Mouse (Mus musculus) ZHBTc4 (cell line): Measurements from ENCODE around the gene Gm49378.
A peak's percentile ranks its signal among the peaks of the same experiment; 100 is the strongest.

ENCODE experiments used
- DNase-seq: peaks from one replicate; pipeline ENCODE4 v3.0.0-alpha.2; 2011; ENCODE audit warnings: low read depth, low spot score

The Gm49378 gene

DNA sequence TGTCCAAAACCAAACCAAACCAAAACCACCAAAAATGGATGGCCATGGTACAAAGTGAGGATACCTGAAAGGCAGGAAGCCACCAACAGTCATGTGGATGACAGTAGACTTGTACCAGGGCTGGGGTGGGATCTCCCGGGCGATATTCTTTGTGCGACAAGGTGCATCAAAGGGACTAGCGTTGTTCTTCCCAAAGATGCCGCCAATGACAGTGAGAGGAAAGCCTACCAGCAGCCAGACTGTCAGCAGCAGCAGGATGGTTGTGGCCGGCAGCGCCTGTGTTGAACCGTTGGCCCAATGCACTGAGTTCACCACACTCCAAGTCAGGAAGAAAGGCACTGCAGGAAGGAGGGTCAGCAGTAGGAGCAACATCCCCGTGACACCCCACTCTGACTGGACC, at the start of gene Gm49378:
Gene Gm49378, minus strand, starts transcription at position 101 of the 400 bp plus-strand sequence.
- no peak for DNase-seq

DNA sequence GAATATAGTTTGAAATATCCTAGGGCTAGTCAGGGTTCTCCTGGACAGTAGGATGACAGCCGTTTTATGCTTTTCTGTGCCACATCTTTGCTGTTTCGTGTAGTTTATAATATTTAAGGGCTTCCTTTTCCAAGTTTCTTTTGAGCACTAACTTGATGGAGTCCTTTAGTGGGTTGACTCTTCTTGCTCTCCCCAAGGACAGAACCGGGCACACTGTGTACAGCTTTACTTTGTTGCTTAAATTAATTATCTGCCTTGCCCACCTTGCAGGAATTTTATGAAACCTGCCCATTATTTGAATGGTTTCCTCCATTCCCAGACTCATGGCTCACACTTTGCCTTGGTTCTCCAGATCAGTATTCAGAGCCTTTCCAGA, 44.4 kb upstream of the Gm49378 start:
- DNase-seq, result no peak

GRCm38 (mm10) chr14:55681160-55682117, 43.7 kb upstream of the Gm49378 start, which contains the start of gene Tinf2:
TSS of gene Tinf2 (minus strand) at chr14:55681820.
- peak; percentile 98 for DNase-seq

DNA sequence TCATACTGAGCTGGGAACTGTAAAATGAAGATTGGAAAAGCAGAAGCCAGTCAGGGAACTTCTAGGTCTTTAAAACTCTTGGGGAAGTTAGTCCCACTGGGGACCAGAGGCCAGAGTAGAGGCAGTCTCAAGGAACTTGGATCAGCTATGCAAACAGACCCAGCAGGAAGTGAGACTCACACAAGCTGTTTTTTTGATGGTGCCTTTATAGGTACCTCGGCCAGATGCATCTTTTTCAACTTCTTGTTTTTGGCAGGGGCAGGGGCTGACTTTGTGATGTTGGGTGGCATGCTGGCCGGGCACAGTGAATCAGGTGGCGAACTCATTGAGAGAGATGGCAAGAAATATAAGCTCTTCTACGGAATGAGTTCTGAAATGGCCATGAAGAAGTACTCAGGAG, 39.9 kb upstream of the Gm49378 start:
- DNase-seq, result no peak

DNA sequence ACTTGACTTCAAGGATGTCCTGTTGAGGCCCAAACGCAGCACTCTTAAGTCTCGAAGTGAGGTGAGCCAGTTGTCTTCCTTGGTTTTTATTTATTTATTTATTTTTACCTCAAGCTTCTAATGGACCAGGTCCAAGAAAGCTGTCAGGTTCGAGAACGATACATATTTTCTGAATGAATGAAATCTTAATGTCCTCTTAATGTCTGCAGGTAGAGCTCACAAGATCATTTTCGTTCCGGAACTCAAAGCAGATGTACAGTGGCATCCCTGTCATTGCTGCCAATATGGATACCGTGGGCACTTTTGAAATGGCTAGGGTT, 35.0 kb upstream of the Gm49378 start:
- DNase-seq, result no peak

DNA sequence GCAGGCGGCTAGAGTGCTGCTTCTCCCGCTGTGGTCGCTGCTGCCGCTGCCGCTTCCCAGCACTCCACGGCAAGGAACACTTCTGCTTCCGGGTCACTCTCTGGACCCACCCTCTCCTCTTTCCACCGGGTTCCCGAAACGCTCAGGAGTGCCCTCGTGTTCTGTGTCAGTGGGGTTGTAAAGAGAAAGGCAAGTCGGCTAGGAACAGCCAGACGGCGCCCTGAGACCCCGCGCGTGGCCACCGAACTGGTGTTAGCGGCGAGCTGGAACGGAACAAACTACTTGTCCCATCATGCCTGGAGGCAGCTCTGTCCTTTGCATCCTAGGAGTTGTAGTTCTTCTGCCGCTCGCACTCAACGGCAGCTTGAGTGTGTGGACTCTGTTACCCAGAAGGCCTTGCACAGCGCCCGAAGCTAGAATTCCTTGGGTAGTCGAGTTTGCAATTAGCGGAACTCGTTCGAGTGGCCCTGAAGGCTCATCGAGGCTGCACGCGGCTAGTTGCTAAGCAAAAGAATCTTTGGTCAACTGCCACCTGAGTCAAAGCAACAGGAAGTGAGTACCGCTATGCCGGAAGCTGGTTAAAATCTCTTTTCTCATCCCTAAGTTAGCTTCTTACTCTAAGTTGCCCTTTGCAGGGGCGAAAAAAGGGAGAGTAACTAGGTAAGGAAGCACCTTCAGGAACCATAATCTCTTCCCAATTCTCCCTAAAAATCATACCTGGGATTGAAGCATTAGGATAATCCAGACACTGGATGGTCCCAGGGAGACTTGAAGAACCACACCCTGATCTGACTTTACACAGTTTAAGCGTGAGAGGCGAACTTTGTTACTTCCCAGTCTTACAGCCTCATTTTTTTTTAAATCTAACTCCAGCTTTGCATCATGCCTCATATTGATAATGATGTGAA, 34.4 kb upstream of the Gm49378 start, which contains the start of the genes Gmpr2 and Nedd8:
Gene Gmpr2, plus strand, starts transcription at position 109 of the 908 bp plus-strand sequence.
Gene Nedd8, minus strand, starts transcription at position 292 of the 908 bp plus-strand sequence.
- DNase-seq, result peak; percentile 99

DNA sequence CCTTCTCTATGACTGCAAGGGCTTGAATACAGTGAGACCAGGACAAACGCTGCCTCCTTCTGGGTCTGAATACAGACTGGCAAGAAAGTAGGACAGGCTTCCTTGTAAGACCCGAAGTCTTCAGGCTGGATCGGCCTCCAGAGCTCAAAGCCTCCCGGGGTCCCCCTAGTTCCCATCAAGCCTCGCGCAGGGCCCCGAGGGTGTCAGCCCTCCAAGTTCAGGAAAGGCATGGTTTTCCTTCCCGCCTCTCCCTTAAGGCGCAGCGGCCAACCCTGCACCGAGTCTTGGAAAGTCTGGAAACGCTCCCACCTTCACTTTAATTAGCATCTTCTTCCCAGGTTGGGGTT, 33.8 kb upstream of the Gm49378 start:
- no peak for DNase-seq

DNA sequence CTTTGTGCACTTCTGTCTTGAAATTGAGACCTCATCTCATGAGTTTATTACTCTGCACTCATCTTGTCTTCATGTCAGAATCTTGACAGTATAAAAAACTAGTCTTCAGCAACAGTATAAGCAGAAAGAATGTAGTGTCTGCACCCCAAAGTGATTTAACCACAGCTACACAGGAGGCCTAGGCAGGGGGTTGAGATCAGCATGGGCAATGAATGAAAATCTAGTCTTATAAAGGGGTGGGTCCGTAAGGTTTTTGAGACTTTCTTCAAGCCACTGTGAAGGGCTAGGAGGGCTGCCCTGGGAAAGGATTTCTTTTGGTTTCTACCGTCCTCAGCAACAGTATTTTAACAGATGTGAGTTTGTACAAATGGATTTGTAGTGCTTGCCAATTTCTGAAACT, 22.9 kb upstream of the Gm49378 start:
- no peak for DNase-seq

GRCm38 (mm10) chr14:55659960-55660573, 22.4 kb upstream of the Gm49378 start, which contains the start of gene Mdp1:
TSS of gene Mdp1 (minus strand) at chr14:55660508.
- peak; percentile 92 for DNase-seq

- no peak for DNase-seq
These were observed 20.3 kb upstream of the Gm49378 start for GRCm38 (mm10) chr14:55658011-55658410.

DNA sequence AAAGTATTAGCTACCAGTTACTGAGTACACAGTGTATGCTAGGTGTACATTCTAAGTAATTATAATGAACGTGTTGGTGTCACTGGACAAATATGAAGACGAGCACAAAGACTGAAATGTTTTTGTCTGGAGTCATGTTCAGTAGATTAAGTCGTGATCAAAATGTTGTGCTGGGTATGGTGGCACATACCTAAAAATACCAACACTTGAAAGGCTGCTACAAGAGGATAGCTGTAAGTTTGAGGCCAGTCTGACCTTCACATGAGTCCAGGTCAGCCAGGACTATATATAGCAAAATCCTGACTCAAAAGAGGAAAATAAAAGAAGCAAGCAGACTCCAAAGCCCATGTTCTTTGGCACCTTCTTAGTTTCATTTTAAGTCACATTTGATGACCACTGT, 19.2 kb upstream of the Gm49378 start:
- DNase-seq, result no peak

DNA sequence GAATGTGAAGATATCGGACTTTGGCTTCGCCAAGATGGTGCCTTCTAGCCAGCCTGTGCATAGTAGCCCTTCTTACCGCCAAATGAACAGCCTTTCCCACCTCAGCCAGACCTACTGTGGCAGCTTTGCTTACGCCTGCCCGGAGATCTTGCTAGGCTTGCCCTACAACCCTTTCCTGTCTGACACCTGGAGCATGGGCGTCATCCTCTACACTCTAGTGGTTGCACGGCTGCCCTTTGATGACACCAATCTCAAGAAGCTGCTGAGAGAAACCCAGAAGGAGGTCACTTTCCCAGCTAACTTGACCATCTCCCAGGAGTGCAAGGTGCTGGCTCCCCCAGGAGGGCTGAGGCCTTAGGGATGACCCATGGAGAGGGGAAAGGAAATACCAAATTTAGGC, 13.8 kb upstream of the Gm49378 start:
- DNase-seq, result no peak

- DNase-seq, result no peak
These were observed 12.2 kb upstream of the Gm49378 start, which contains the start of gene Tssk4 for GRCm38 (mm10) chr14:55649884-55650283. TSS of gene Tssk4 (plus strand) at chr14:55650184.

DNA sequence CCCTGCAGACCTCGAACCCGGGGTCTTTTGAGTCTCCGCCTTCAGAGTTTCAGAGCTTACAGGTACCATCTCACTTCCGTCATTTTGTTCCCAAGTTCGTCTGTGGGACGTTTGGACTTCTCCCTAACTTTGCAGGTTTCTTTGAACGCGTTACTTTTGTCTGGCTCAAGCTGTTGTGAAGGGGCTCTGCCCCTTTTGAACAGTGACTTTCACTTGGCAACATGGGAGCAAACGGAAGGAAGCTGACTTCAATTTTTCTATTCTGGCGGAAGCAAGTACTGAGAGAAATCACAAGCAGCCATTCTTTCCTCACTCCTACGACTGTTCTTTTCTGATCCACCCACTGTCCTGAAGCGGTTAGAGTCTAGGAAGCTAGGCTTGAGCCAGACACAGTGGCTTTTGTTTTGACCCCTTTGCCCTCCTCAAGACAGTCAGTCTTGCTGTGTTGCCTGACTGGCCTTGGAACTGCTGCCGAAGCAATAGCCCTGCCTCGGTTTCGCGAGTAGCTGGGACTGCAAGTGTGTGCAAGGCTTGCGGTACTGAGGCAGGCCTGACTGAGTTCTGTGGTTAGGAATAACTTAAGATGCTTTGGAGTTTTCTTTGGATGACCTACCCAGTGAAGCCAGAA, 6.7 kb upstream of the Gm49378 start:
- no peak for DNase-seq

GRCm38 (mm10) chr14:55643060-55643907, 5.6 kb upstream of the Gm49378 start, which contains the start of gene Tm9sf1:
TSS of gene Tm9sf1 (minus strand) at chr14:55643806.
- peak; percentile 83 for DNase-seq

GRCm38 (mm10) chr14:55642679-55643059, 5.0 kb upstream of the Gm49378 start:
- DNase-seq, result no peak

DNA sequence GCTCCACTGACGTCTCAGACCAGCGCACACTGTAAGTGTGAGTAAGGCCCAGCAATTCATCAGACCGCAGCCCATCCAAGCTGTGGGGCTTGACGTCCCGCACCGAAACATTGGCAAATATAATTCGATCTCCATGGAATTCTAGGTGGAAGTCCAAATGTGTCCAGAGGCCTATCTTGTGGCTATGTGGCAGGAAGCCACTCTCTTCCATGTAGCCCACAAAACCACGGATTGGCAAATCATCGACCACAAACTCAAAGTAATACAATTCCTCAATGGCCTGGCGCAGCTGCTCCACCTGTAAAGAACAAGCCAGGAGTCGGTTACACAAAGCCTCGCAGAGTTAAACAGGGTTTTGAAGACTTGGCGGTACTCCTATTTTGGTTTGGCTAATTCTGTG, 3.6 kb upstream of the Gm49378 start:
- DNase-seq, result no peak

DNA sequence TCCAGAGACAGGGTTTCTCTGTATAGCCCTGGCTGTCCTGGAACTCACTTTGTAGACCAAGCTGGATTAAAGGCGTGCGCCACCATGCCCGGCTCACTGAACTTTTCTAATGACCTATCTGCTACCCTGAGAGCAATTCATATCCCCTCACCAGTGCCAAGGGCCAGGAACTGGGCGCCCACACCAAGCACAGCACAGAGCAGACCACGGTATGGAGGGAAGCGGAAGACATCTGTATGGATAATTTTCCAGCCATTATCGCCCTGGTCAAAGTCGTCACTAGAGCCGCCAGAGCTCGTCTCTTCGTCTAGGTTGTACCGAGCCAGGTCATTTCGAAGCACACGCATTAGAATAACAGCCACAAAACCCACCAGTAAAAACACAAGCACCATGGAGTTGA, 3.1 kb upstream of the Gm49378 start:
- DNase-seq, result no peak

- DNase-seq, result peak; percentile 95
These were observed 2.1 kb downstream of the Gm49378 start, which contains the start of gene Ipo4 for GRCm38 (mm10) chr14:55635523-55636007. TSS of gene Ipo4 (minus strand) at chr14:55635957.
